Mouse (Mus musculus) ES-E14 (cell line): ENCODE measurements around the gene Fancc.

Source experiments
- CHD2 ChIP-seq: IDR thresholded peaks from 2 replicates; pipeline ENCODE4 v1.6.1; 2014; ENCODE audit warnings: mild to moderate bottlenecking, low read depth, low read length, inconsistent platforms
- HCFC1 ChIP-seq: IDR thresholded peaks from 2 replicates; pipeline ENCODE4 v1.6.1; 2012; ENCODE audit warnings: low read length, inconsistent platforms, borderline replicate concordance; ENCODE audit not compliant: insufficient read depth

- TF ChIP-seq CHD2 (no peak), HCFC1 (no peak)
Observed at GRCm38 (mm10) chr13:63277316-63277715, 219.8 kb downstream of the Fancc start.
